Mouse (Mus musculus) liver, postnatal 0 days (tissue): ENCODE data around the gene Anapc11.

ENCODE experiments used
- CTCF ChIP-seq: sonication (generic); IDR thresholded peaks from 2 replicates; pipeline ENCODE4 v1.5.1; 2016; ENCODE audit warnings: antibody characterized with exemption, low read depth
- EP300 ChIP-seq: IDR thresholded peaks from 2 replicates; pipeline ENCODE4 v1.6.1; 2016; ENCODE audit warnings: antibody characterized with exemption, low read depth, mild to moderate bottlenecking

GRCm38 (mm10) chr11:120605667-120606066, 7.4 kb downstream of the Anapc11 start:
- TF ChIP-seq CTCF, result no peak
- no peak for TF ChIP-seq EP300
